Mouse (Mus musculus) testis, adult 10 weeks (tissue): ENCODE data around the gene Tnxb. TPM values are rescaled to one million over a fixed set of nuclear protein-coding genes. Genes with fewer than 3 reads are reported as not detected.

ENCODE experiments used
- polyA plus RNA-seq: library from polyadenylated mRNA; stranded (reverse); fragments of 350-450 nt; fragmentation: Illumina TruSeq; extraction: RNeasy Lipid Tissue Mini Kit (QIAGEN cat#74804); gene quantifications from one replicate; pipeline ENCODE4 v1.2.3, GENCODE M21; 2014; ENCODE audit warnings: low read depth, low replicate concordance

Gene Tnxb
- not detected for polyA plus RNA-seq

DNA sequence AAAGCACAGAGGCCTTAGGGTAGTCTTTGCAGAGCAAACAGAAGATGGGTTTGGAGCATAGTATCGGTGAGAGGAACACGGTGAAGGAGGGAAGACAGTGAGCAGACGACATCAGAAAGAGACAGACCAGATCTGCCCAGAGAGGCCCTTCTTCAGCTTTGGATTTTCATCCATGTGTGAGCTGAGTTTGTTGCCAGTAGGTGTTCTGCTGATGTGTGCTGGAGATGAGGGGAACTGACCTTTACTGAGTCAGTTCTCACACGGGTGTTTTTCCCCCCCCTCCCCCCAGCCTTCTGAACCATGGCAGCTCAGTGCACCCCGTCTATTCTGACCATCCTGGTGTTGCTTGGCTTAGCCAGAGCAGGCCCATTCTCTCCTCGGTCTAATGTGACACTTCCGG, at the start of gene Tnxb:
Gene Tnxb, plus strand, starts transcription at position 301 of the 400 bp plus-strand sequence.

DNA sequence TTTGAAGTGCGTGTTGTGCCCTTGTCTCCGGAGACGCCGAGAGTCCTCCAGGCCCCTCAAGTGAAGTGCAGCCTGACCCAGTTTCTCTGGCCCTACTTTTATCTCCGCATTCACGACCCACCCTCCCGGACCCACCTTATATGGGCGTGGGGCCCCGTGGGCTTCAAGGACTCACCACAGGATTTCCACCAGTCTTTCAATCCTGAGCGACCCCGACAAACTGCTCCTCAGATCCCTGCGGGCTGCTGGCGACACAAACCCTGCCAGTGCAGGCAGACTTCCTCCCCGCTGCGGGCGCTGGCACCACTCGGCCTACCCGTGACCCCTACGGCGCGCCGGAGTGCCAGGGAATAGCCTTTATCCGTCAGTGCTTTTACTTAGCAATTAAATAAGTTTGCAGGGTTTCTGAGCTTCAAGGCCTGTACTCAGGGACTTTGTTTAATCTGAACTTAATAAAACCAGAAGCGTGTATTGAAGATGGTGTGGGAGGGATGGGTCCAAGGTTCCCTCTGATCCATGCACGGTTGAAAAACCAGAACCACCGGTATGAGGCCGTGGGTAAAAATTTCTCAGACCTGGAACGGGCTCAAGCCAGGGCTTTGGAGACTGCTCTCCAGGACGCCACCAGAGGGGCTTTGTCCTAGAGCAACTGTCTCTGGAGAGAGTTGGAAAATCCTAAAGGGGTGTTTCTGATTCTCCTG, 42.2 kb upstream of the Tnxb start, which contains the start of gene Ppt2:
Gene Ppt2, minus strand, starts transcription at position 568 of the 701 bp plus-strand sequence.

DNA sequence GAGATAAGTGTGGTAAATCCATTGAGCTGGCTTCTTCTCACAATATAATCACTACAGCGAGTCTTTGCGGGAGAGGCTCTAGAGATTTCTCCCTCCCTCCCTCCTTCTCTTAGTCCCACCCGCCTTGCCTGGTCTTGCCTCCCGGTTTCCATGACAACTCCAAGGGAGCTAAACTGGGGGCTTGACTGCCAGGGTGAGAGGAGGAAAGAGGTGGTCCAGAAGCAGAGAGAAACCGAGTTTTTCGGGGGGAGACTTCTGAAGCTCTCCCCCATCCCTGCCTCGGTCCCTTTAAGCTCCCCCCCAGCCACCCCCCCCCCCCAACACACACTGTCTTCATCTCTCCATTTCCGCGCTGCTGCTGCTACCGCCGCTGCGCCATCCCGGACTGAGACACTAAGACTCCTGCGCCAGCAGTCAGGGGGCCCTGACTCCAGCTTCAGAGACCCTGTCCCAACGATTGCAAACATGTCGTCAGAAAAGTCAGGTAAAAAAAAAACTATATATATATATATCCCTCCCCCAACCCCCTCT, 41.0 kb upstream of the Tnxb start, which contains the start of gene Prrt1:
Gene Prrt1, plus strand, starts transcription at position 313 of the 531 bp plus-strand sequence.

DNA sequence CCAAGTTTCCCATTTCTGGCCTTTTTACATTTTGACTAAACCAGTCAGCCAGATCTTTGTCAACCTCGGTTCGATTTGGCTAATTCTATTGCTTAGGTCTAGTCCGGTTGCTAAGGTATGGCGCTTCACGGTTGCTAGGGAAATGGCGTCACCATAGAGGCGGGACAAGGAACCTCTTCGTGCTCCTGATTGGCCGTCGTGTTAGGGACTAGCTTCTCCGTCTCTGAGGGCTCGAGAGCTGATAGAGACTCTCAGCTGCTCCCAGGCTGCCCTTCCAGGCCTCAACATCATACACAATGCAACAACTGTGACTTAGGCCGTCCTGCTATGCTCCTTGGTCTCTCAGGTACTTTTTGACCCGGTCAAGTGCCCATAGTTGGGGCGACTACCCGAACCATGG, 25.7 kb upstream of the Tnxb start, which contains the start of gene Fkbpl:
Gene Fkbpl, plus strand, starts transcription at position 157 of the 400 bp plus-strand sequence.

DNA sequence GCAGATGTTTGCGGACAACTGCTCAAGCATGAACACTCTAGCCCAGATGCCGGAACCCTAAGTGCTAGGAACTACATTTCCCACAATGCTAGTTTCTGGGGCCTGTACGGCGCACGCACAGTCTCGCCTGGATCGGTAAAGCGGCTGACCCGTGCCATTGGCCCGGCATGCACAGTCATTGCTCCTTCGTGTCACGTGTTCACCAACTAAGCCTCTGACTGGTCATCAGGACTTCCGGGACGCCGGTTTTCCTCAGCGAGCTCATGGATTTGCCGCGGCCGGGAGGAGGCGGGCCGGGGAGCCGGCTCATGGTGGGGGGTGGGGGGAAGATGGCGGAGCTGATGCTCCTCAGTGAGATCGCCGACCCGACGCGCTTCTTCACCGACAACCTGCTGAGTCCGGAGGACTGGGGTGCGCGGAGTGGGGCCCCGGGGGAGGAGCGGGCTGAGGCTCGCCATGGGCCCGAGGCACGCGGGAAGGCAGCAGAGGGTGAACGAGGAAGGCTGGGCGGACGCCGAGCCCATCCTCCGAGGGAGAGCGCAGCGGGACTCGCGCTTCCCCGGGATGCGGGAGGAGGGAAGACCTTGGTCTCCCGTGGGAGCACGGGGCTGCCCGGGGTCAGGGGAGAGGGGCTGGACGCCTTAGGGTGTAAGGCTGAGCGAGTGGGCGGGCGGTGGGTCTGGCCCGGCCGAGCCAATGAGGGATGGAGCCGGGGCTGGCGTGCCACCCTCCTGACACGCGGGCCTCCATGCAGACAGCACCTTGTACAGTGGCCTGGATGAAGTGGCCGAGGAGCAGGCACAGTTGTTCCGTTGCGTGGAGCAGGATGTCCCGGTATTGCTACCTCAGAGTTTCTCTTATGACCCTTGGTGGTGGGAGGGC, 23.2 kb upstream of the Tnxb start, which contains the start of gene Atf6b:
Gene Atf6b, plus strand, starts transcription at position 241 of the 882 bp plus-strand sequence.

DNA sequence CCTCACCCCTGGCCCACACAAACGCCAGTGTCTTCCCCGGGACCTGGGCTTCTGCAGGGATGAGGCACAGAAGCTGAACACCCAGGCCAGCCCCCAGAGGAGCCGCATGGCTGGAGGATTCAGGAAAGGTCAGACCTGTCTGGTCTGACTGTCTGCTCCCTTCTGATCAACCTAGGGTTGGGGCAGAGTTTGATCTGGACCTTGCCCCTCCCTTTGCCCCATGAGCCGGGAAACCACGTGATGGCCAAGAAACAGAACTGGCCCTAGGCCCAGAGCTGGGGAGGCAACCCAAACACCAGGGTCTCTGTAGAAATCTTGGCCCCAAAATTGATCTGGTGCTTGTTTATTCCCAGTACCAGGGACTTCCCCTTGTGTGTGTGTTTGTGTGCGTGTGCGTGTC, 73.4 kb downstream of the Tnxb start, which contains the start of gene C4b:
Gene C4b, minus strand, starts transcription at position 164 of the 400 bp plus-strand sequence.

Other genes starting within 250 kb of the Tnxb start
- gene Btnl4, start 193.2 kb upstream of the Tnxb start, polyA plus RNA-seq = not detected
- not detected for gene Btnl6, start 153.2 kb upstream of the Tnxb start, polyA plus RNA-seq
- 1.1 TPM for gene Notch4, start 106.3 kb upstream of the Tnxb start, polyA plus RNA-seq
- not detected for gene Gpsm3, start 80.7 kb upstream of the Tnxb start, polyA plus RNA-seq
- gene Pbx2, start 79.3 kb upstream of the Tnxb start, polyA plus RNA-seq = 3.5 TPM
- gene Ager, start 72.7 kb upstream of the Tnxb start, polyA plus RNA-seq = not detected
- gene Rnf5, start 66.8 kb upstream of the Tnxb start, polyA plus RNA-seq = 7.4 TPM
- gene Agpat1, start 66.3 kb upstream of the Tnxb start, polyA plus RNA-seq = 14.5 TPM
- gene Egfl8, start 54.6 kb upstream of the Tnxb start, polyA plus RNA-seq = not detected
- 2.6 TPM for gene Ppt2, start 42.0 kb upstream of the Tnxb start, polyA plus RNA-seq
- 0.24 TPM for gene Prrt1, start 41.0 kb upstream of the Tnxb start, polyA plus RNA-seq
- 119 TPM for gene Fkbpl, start 25.8 kb upstream of the Tnxb start, polyA plus RNA-seq
- 1.6 TPM for gene Atf6b, start 23.4 kb upstream of the Tnxb start, polyA plus RNA-seq
- 1.2 TPM for gene C4b, start 73.3 kb downstream of the Tnxb start, polyA plus RNA-seq
- gene Cyp21a1, start 134.0 kb downstream of the Tnxb start, polyA plus RNA-seq = not detected
- 8.2 TPM for gene Stk19, start 166.4 kb downstream of the Tnxb start, polyA plus RNA-seq
- 5.8 TPM for gene Dxo, start 166.5 kb downstream of the Tnxb start, polyA plus RNA-seq
- gene Skiv2l, start 179.7 kb downstream of the Tnxb start, polyA plus RNA-seq = 7.9 TPM
- gene Nelfe, start 179.9 kb downstream of the Tnxb start, polyA plus RNA-seq = 10.0 TPM
- gene Cfb, start 192.0 kb downstream of the Tnxb start, polyA plus RNA-seq = 0.43 TPM
- gene Zbtb12, start 208.9 kb downstream of the Tnxb start, polyA plus RNA-seq = 0.18 TPM
- 0.08 TPM for gene Gm20547, start 211.5 kb downstream of the Tnxb start, polyA plus RNA-seq
- 6.5 TPM for gene C2, start 227.7 kb downstream of the Tnxb start, polyA plus RNA-seq
- 25.4 TPM for gene Ehmt2, start 227.9 kb downstream of the Tnxb start, polyA plus RNA-seq
- not detected for gene Slc44a4, start 243.9 kb downstream of the Tnxb start, polyA plus RNA-seq